27 mouse cellular contexts compared by ENCODE assay signal in the genomic region with DNA sequence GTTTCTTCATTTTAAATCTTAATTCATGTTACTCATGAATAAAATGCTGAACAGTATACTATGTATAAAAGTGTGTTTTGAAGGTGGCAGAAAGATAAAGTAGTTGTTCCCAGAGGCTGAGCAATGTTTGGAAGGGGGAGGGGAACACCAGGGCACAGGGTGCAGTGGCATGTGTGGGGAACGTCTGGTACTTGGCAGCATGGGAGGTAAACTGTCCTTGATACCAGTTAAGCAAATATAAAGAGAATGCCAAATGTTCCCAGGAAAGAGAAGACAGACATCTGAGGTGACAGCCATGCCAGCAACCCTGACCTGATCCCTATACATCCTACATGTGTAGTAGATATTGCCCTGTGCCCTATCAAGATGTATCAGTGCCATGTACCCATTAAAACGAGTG.
DNase-seq lines count a peak whose midpoint lies in the region; ATAC-seq and TF ChIP-seq lines count a peak whose summit lies in the region.
"Had no signal": no experiment of that assay in that cellular context is flagged by ENCODE, and none has a peak within 500 bp of the region (broad histone marks: within the 10 kb centered on the region; RNA-seq: fewer than 3 reads in every experiment).

No protein-coding gene starts in this region.

- 44% methylated on average over 2 of the region's 2 CpGs for WGBS in heart, adult 2 months
- 66% methylated on average over 2 of the region's 2 CpGs for WGBS in liver, postnatal 0 days (ENCODE audit: insufficient replicate concordance)
- 61% methylated on average over 2 of the region's 2 CpGs for WGBS in liver, embryonic 11.5 days

- no peak overlapping the region for H3K4me3 ChIP-seq in heart, adult 2 months
- no peak overlapping the region for H3K4me3 ChIP-seq in liver, postnatal 0 days (ENCODE audit: low read depth, low read length)
- no peak overlapping the region for H3K4me3 ChIP-seq in liver, embryonic 11.5 days (ENCODE audit: low read depth, low read length)
- H3K4me3 ChIP-seq: embryonic facial prominence, embryonic 12.5 days; limb, embryonic 10.5 days; limb, embryonic 15.5 days; neural tube, embryonic 15.5 days had no signal

- H3K9ac ChIP-seq in heart, adult 2 months (ENCODE audit: low read depth, low read length) = no peak overlapping the region
- no peak overlapping the region for H3K9ac ChIP-seq in liver, postnatal 0 days (replicated peaks)
- H3K9ac ChIP-seq in liver, embryonic 11.5 days (ENCODE audit: low read depth, low read length) = no peak overlapping the region
- H3K9ac ChIP-seq: embryonic facial prominence, embryonic 12.5 days; limb, embryonic 15.5 days; neural tube, embryonic 15.5 days had no signal

- no peaks in the 10 kb centered on the region for H3K27me3 ChIP-seq in heart, adult 2 months (ENCODE audit: control insufficient read depth, insufficient read depth, low read length)
- no peaks in the 10 kb centered on the region for H3K27me3 ChIP-seq in liver, postnatal 0 days (ENCODE audit: insufficient read depth, low read length)
- no peaks in the 10 kb centered on the region for H3K27me3 ChIP-seq in liver, embryonic 11.5 days (replicated peaks; ENCODE audit: control insufficient read depth, insufficient read depth, low read length)
- H3K27me3 ChIP-seq: CH12.LX; embryonic facial prominence, embryonic 12.5 days; limb, embryonic 15.5 days; neural tube, embryonic 15.5 days had no signal

- intact Hi-C loops in heart, adult 2 months (cut with DNase I) = no loop called here

- DNase-seq in adrenal gland, adult 2 months = peak; percentile 28
- no peak for DNase-seq in adrenal gland, postnatal 4 days (ENCODE audit: low spot score in 2 of 2)
- peak in 1 of 2 experiments; percentile 44 for DNase-seq in heart, adult 2 months
- DNase-seq in heart, postnatal 4 days = no peak
- DNase-seq in liver, postnatal 0 days = no peak
- DNase-seq in liver, embryonic 11.5 days (ENCODE audit: low spot score) = no peak
- DNase-seq in testis, postnatal 14 days (ENCODE audit: low spot score) = peak; percentile 36
- DNase-seq in testis, postnatal 10 days (ENCODE audit: low spot score) = no peak
- DNase-seq: cerebellum, adult 11 months; cerebellum, adult 9-11 months; embryo, embryonic 11 days; gastrocnemius, postnatal 14 days; kidney, adult 9 months; kidney, postnatal 14 days; layer of hippocampus, adult 9-11 months; midbrain, embryonic 14.5 days; thymus, adult 18-20 months; thymus, postnatal 25 days had no signal

- no peak for TF ChIP-seq POLR2A in heart, adult 2 months (IDR thresholded peaks at IDR 0.05; ENCODE audit: insufficient read depth, low read depth, low read length)

- 0 out of 2 replicates have a peak, but pooled peaks have one; percentile 50 for TF ChIP-seq EP300 in heart, adult 2 months (IDR thresholded peaks at IDR 0.05; ENCODE audit: insufficient read depth, low read depth, low read length)
- TF ChIP-seq EP300 in liver, postnatal 0 days (IDR thresholded peaks at IDR 0.05; ENCODE audit: low read depth) = peak; percentile 34; the same call in 1 of the 2 replicates

- ATAC-seq in liver, postnatal 0 days = peak; percentile 16
- no peak for ATAC-seq in liver, embryonic 11.5 days (replicated peaks; ENCODE audit: low FRiP score)
- ATAC-seq: activated CD4-positive, CD25-positive, alpha-beta regulatory T cell, adult 4 months; forebrain, embryonic 14.5 days; hindbrain, embryonic 16.5 days had no signal

- peaks cover 1% of the 10 kb centered on the region; the same call in 1 of the 2 replicates for H3K4me1 ChIP-seq in heart, adult 2 months (ENCODE audit: control insufficient read depth, insufficient read depth, low read length)
- peaks cover 15% of the 10 kb centered on the region; the same call in 1 of the 2 replicates for H3K4me1 ChIP-seq in liver, postnatal 0 days (ENCODE audit: insufficient read depth)
- H3K4me1 ChIP-seq in liver, embryonic 11.5 days (replicated peaks; ENCODE audit: control insufficient read depth, insufficient read depth, low read length) = no peaks in the 10 kb centered on the region

- H3K36me3 ChIP-seq in heart, adult 2 months (ENCODE audit: control insufficient read depth, insufficient read depth, low read length) = no peaks in the 10 kb centered on the region
- no peaks in the 10 kb centered on the region for H3K36me3 ChIP-seq in liver, postnatal 0 days (replicated peaks; ENCODE audit: insufficient read depth, low read length)
- no peaks in the 10 kb centered on the region for H3K36me3 ChIP-seq in liver, embryonic 11.5 days (ENCODE audit: control insufficient read depth, insufficient read depth, low read length)
- H3K36me3 ChIP-seq: embryonic facial prominence, embryonic 12.5 days; limb, embryonic 10.5 days; limb, embryonic 15.5 days; neural tube, embryonic 15.5 days had no signal

- TF ChIP-seq CTCF in heart, adult 2 months (IDR thresholded peaks at IDR 0.05) = no peak
- no peak for TF ChIP-seq CTCF in liver, postnatal 0 days (IDR thresholded peaks at IDR 0.05; ENCODE audit: low read depth)

- no peaks in the 10 kb centered on the region for H3K9me3 ChIP-seq in liver, postnatal 0 days (ENCODE audit: low read length)
- H3K9me3 ChIP-seq in liver, embryonic 11.5 days (ENCODE audit: control insufficient read depth, low read length) = no peaks in the 10 kb centered on the region
- H3K9me3 ChIP-seq: embryonic facial prominence, embryonic 12.5 days; limb, embryonic 10.5 days; limb, embryonic 15.5 days; neural tube, embryonic 15.5 days had no signal

- H3K27ac ChIP-seq in heart, adult 2 months = peak overlapping the region; percentile 28; the same call in 1 of the 2 replicates
- H3K27ac ChIP-seq in liver, postnatal 0 days (ENCODE audit: low read depth) = peak overlapping the region; percentile 95
- no peak overlapping the region for H3K27ac ChIP-seq in liver, embryonic 11.5 days (ENCODE audit: low read depth, low read length)
- H3K27ac ChIP-seq: embryonic facial prominence, embryonic 12.5 days; limb, embryonic 10.5 days; limb, embryonic 15.5 days; macrophage; neural tube, embryonic 15.5 days had no signal

- no peak overlapping the region for H3K4me2 ChIP-seq in liver, postnatal 0 days (ENCODE audit: low read depth, low read length)
- H3K4me2 ChIP-seq in liver, embryonic 11.5 days = no peak overlapping the region
- H3K4me2 ChIP-seq: embryonic facial prominence, embryonic 12.5 days; limb, embryonic 15.5 days; neural tube, embryonic 15.5 days had no signal

- H3K79me2 ChIP-seq in heart, adult 2 months (replicated peaks; ENCODE audit: control insufficient read depth, insufficient read depth, low read length) = no peaks in the 10 kb centered on the region

Comparison
In these comparisons a context has a peak if more than half of its experiments do, and no peak if none do; other contexts are left out.
1. DNase-seq: peak in adrenal gland, adult 2 months (single experiment) and testis, postnatal 14 days (single experiment); none in adrenal gland, postnatal 4 days (0 of 2), heart, postnatal 4 days (single experiment), liver, postnatal 0 days (single experiment), liver, embryonic 11.5 days (single experiment) and testis, postnatal 10 days (single experiment).